Mouse (Mus musculus): ENCODE measurements around the gene A630095E13Rik. TPM values are rescaled to one million over a fixed set of nuclear protein-coding genes. Genes with fewer than 3 reads are reported as not detected.
"Not testable (repeated sequence)": the region's sequence is repeated elsewhere in the genome, so short reads cannot be mapped to it uniquely, and the experiment has no call there.

A630095E13Rik gene
- total RNA-seq (2021) = not detected
- long read RNA-seq, experiment 1 = 0 reads
- long read RNA-seq, experiment 2 = 0 reads

DNA sequence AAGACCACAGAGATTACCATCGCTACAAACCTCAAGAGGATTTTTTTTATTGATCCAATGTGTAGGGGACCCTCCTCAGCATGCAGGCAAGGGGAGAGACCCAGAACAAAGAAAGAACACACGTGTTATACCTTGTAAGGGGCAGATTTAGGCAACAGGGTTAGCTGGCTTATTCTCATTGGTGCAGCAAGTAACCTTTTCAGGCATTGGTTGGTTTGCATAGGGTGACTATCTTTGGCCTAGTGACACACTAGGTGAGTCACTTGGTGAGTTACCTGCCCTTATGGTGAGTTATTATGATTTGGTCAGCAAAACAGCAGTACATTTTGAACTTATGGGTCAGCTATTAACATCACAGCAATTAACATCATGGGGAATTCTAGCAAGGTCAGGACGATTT is at the start of gene A630095E13Rik:
Gene A630095E13Rik, minus strand, starts transcription at position 101 of the 400 bp plus-strand sequence.
- DNase-seq; intact Hi-C loops (cut with DNase I): not testable (repeated sequence)

DNA sequence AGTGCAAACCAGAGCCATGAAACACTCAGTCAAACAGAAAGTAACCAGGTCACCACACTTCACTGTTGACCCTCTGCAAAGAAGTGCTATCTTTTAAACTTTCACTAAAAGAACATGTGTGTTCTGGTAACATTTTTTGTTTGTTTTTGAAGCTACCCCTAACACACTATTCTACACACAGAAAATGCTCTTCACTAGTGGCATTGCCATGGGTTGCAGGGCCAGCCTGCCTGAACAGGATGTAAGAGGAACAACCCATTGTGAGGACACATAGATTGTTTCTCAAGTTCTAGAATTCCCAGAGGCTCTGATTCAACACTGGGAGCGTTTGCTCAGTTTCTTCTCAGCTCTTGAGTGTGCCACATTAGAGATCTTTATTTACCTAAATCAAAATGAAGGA is 49.7 kb upstream of the A630095E13Rik start, which contains the start of gene Acrv1:
Gene Acrv1, plus strand, starts transcription at position 301 of the 400 bp plus-strand sequence.
- intact Hi-C loops (cut with DNase I) = no loop called here
- TF ChIP-seq CTCF (IDR thresholded peaks at IDR 0.05) = no peak
- DNase-seq = no peak
- Histone ChIP-seq H3K4me3 (no peak within 1 kb of the TSS), H3K27ac (no peak within 1 kb of the TSS)

More for the DNA sequence above, at the start of gene A630095E13Rik:
- not testable (repeated sequence) for H3K4me3 ChIP-seq, H3K27ac ChIP-seq

DNA sequence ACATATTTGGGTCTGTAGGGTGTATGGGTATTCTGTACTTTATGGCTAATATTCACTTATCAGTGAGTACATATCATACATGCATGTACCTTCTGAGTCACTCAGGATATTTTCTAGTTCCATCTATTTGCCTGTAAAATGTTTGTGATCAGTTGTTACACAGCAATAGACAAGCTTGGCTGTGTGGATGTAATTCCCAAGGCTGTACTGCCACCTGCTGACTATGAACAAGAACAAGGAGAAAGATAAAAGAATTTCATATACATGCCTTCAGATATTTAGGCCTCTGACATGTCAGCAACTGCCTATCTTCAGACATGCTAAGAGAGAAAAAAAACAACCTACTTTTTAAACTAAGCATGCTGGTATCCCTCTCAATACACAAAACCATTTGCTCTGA is 44.2 kb upstream of the A630095E13Rik start:
- intact Hi-C loops (cut with DNase I) = no loop called here

DNA sequence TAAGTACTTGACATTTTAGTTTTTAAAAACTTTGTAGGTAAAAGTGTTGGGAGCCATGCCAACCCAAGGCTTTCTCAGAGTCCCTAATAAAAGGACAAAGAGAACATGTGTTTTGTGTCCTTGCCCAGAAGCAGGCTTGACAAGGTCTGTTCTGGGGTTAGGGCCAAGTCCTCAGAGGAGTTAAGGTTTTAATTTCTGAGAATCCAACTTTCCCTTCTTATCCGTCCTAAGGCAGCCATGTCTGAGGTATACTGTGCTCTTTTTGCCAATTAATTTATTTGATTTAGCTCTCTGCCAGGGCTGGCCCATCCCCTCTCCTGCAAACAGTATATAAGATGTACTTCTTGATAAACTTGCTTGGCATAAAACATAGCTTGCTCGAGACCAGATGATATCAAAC is 38.2 kb upstream of the A630095E13Rik start:
- no peak for TF ChIP-seq CTCF (IDR thresholded peaks at IDR 0.05)
- Histone ChIP-seq H3K27ac (no peak overlapping the region), H3K4me3 (no peak overlapping the region)
- intact Hi-C loops (cut with DNase I) = no loop called here
- no peak for DNase-seq

More for the DNA sequence above, 44.2 kb upstream of the A630095E13Rik start:
- Histone ChIP-seq H3K4me3 (no peak overlapping the region), H3K27ac (no peak overlapping the region)
- DNase-seq = no peak
- TF ChIP-seq CTCF (IDR thresholded peaks at IDR 0.05) = no peak

Other genes with a start within 250 kb of the A630095E13Rik start
- not detected for gene Gm7257, start 211.5 kb downstream of the A630095E13Rik start, total RNA-seq (2021)
- gene Gm9513, start 167.7 kb downstream of the A630095E13Rik start, total RNA-seq (2021) = not detected
- not detected for gene Gm5615, start 101.4 kb downstream of the A630095E13Rik start, total RNA-seq (2021)
- not detected for gene Gm17689, start 60.7 kb downstream of the A630095E13Rik start, total RNA-seq (2021)
- gene Acrv1, start 49.8 kb upstream of the A630095E13Rik start, total RNA-seq (2021) = not detected
- gene Chek1, start 83.7 kb upstream of the A630095E13Rik start, total RNA-seq (2021) = under 1 TPM in 1 of 2 experiments, not detected in 1; 0.70 TPM
- 10 to 100 TPM; 34.3 to 46.0 TPM for gene Stt3a, start 124.3 kb upstream of the A630095E13Rik start, total RNA-seq (2021)
- 10 to 100 TPM; 78.2 to 79.3 TPM for gene Ei24, start 154.0 kb upstream of the A630095E13Rik start, total RNA-seq (2021)
- 1 to 10 TPM; 4.2 to 4.7 TPM for gene Fez1, start 178.5 kb upstream of the A630095E13Rik start, total RNA-seq (2021)